Mouse (Mus musculus) forebrain, embryonic 10.5 days (tissue): ENCODE results near the gene Tmem184b. TPM values are rescaled to one million over a fixed set of nuclear protein-coding genes. Genes with fewer than 3 reads are reported as not detected.

ENCODE experiments used
- DNase-seq: peaks from one replicate; pipeline ENCODE4 v3.0.0-alpha.2; 2017; ENCODE audit warnings: low spot score; ENCODE audit errors: extremely low spot score
- H3K27ac ChIP-seq: fragments of 300-500 bp; sonication (generic); 2 replicates; pipeline ENCODE4 v1.5.1; 2016; ENCODE audit warnings: mild to moderate bottlenecking
- H3K27me3 ChIP-seq: fragments of 300-500 bp; sonication (generic); 2 replicates; pipeline ENCODE4 v1.6.1; 2016; ENCODE audit warnings: mild to moderate bottlenecking; ENCODE audit not compliant: poor library complexity, severe bottlenecking
- H3K36me3 ChIP-seq: fragments of 300-500 bp; sonication (generic); replicated peaks from 2 replicates; pipeline ENCODE4 v1.6.1; 2016; ENCODE audit warnings: mild to moderate bottlenecking, moderate library complexity
- H3K4me1 ChIP-seq: fragments of 300-500 bp; sonication (generic); 2 replicates; pipeline ENCODE4 v1.6.1; 2016
- H3K4me3 ChIP-seq: fragments of 300-500 bp; sonication (generic); 2 replicates; pipeline ENCODE4 v1.5.1; 2016; ENCODE audit warnings: mild to moderate bottlenecking, moderate library complexity
- H3K9me3 ChIP-seq: fragments of 300-500 bp; sonication (generic); 2 replicates; pipeline ENCODE4 v1.6.1; 2016; ENCODE audit warnings: mild to moderate bottlenecking, moderate library complexity
- WGBS: fragments of 180-500 bp; shearing (Covaris S2); methylation state at CpG from one replicate; pipeline ENCODE4 v1.1.7; 2016; 5-methylcytosine and 5-hydroxymethylcytosine counted together
- polyA plus RNA-seq: library from polyadenylated mRNA; unstranded; fragments of >200 nt; fragmentation: Nextera tagmentation; extraction: Ambion mirVana; gene quantifications from 2 replicates; pipeline ENCODE4 v1.2.1, GENCODE M21; 2016

Gene Tmem184b
- polyA plus RNA-seq, 1 experiment from 2014 or later = 50.0 TPM

DNA sequence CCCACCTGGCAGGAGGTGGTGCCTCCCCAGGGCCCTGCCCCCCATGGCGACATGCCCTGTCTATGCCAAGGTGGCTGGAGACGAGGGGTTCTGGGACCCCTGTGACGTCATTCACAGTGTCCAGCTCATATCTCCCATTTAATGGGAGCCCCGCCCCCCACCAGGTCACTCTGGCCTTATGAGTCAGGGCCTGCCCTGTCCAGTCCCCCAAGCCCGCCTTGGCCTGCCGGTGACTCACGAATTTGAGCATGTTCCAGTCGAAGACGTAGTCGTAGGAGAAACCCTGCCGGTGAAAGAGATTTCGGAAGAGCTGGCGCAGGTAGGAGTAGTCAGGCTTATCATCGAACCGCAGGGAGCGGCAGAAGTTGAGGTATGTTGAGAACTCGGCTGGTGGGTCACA lies 21.2 kb upstream of the Tmem184b start:
- 95% methylated on average over 17 of the region's 17 CpGs for WGBS

DNA sequence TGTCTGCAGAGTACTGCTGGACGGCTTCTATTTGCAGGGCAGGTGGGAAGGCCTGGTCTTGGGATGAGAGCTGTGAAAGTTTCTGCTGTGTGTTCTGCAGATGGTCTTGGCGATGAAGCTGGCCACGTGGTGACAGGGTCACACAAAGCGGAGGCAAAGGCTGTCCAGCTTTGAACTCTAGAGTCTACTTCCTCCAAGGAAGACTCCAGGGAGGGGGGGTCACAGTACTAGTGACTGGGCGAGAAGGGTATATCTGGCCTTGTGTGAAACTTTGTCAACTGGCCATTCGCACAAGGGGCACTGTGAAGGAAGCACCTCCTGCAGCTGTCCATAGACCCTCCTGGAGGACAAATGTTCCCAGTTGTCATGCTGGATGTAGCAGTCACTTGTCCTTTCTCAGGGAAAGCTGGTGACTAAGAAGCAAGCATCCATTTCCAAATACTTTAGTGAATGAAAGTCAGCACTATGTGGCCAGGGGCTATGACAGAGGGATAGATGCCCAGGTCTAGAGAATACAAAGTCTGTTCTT lies 19.4 kb upstream of the Tmem184b start:
- Histone ChIP-seq H3K36me3 (peaks cover 99% of the 10 kb centered on the region), H3K9me3 (no peaks in the 10 kb centered on the region), H3K27ac (no peak overlapping the region), H3K4me3 (no peak overlapping the region), H3K27me3 (no peaks in the 10 kb centered on the region), H3K4me1 (no peaks in the 10 kb centered on the region)
- WGBS = 94% methylated on average over 6 of the region's 6 CpGs
- no peak for DNase-seq

More for the DNA sequence above, 21.2 kb upstream of the Tmem184b start:
- Histone ChIP-seq H3K27ac (no peak overlapping the region), H3K36me3 (peaks cover 100% of the 10 kb centered on the region), H3K27me3 (no peaks in the 10 kb centered on the region), H3K9me3 (no peaks in the 10 kb centered on the region), H3K4me1 (no peaks in the 10 kb centered on the region), H3K4me3 (no peak overlapping the region)
- DNase-seq = no peak

DNA sequence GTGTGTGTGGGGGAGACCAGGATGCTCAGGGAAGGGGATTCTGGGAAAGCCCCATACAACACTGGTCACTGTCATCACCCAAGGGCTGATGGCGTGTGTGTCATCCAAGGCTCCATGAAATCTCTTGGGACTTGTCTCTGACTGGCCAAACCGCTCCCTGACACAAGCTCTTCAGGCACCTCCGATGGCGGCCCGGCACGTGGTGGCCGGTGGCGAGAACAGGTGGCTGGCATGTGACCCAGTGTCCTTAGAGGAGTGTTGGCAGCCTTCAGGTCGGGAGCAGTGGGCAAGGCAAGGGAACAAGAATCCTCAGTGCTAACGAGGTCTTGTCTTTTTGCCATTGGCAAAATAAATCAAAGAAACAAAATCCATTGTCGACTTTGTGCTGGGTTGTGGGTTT lies 15.3 kb upstream of the Tmem184b start:
- Histone ChIP-seq H3K4me1 (no peaks in the 10 kb centered on the region), H3K27me3 (no peaks in the 10 kb centered on the region), H3K9me3 (no peaks in the 10 kb centered on the region), H3K36me3 (peaks cover 78% of the 10 kb centered on the region), H3K27ac (no peak overlapping the region), H3K4me3 (no peak overlapping the region)
- 93% methylated on average over 11 of the region's 11 CpGs for WGBS
- DNase-seq = no peak

DNA sequence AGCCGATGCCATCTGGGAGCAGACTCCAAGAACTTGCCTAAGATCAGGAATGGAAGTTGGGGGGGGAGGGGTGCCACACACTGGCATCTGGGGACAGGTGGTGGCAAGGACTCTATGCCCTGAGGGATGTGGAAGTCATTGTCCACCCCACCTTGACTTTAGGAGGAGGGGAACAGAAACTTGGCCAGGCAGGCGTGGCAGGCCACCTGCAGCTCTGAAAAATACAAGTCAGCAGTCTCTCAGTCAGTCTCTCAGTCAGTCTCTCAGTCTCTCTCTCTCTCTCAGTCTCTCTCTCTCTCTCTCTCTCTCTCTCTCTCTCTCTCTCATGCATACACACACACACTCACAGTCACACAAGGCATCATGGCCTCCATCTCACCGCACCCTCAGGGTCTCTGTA lies 14.9 kb upstream of the Tmem184b start:
- H3K27ac ChIP-seq = no peak overlapping the region
- H3K9me3 ChIP-seq = no peaks in the 10 kb centered on the region
- DNase-seq = no peak
- peaks cover 74% of the 10 kb centered on the region for H3K36me3 ChIP-seq
- no peaks in the 10 kb centered on the region for H3K27me3 ChIP-seq
- 97% methylated on average over 3 of the region's 3 CpGs for WGBS
- no peak overlapping the region for H3K4me3 ChIP-seq
- H3K4me1 ChIP-seq = no peaks in the 10 kb centered on the region

DNA sequence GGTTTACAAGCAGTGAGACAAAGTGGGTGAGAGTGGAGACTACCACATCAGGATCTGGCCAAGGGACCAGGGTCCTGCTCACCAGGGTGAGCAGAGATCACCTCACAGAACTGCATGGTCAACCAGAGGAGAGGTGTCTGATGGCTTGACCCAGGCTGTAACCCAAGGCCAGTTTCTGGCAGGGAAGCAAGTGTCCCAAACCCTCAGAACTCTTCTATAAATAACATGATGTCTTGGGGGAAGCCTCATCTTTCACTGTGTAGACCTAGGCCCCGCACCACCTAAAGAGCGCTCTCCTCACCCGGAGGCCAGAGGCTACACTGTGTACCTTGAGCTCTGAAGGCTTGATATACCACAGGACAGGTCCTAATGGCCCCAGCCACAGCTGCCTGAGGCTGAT lies 14.0 kb upstream of the Tmem184b start:
- Histone ChIP-seq H3K27ac (no peak overlapping the region), H3K36me3 (peaks cover 65% of the 10 kb centered on the region), H3K27me3 (no peaks in the 10 kb centered on the region), H3K4me3 (no peak overlapping the region), H3K9me3 (no peaks in the 10 kb centered on the region), H3K4me1 (no peaks in the 10 kb centered on the region; the same call in 1 of the 2 replicates)
- no peak for DNase-seq
- WGBS = 93% methylated on average over 3 of the region's 3 CpGs

DNA sequence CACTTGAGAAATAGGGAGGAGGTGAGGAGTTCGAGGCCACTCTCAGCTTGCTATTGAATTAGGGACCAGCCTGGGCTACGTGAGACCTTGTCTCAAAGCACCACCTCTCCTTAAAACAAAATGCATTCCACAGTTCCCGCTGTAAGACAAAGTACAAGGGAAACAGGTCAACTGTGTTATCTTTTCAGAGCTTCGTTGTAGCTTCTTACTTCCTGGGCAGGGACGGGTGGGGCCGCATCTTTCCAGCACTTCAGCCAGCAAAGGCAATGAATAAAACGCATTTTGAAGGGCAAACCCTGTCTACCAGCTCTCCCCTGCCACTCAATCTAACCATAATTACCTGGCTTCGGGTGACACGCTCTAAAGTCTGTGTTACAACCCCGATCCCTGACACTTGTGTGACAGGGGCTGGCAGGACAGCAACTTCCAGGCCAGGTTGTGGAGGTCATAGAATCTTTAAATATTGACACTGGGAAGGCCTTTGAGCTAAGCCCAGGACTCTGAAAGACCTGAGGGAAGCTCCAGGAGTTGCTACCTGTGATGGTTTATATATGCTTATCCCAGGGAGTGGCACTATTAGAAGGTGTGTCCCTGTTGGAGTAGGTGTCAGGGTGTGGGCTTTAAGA lies 13.2 kb upstream of the Tmem184b start:
- Histone ChIP-seq H3K4me3 (no peak overlapping the region), H3K9me3 (no peaks in the 10 kb centered on the region), H3K36me3 (peaks cover 57% of the 10 kb centered on the region), H3K4me1 (peaks cover 7% of the 10 kb centered on the region; the same call in 1 of the 2 replicates), H3K27me3 (no peaks in the 10 kb centered on the region), H3K27ac (no peak overlapping the region)
- DNase-seq = no peak
- 94% methylated on average over 10 of the region's 10 CpGs for WGBS

DNA sequence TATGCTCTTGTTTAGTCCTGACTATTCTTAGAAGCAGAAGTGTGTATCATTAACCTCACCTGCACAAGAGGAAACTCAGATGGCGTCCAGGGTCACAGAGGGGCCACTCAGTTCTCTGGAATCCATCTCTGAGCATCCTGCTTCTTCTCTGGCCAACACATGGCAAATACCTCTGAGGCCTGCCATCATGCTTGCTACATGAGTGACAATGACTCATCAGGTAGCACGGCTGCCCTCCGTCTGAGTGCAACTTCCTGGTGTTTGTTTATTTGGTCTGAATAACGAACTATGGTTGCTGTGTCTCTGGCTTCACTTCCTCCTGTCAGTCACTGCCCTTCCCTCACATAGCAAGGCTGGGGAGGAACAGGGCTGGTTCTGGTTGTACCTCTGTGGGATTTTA lies 11.1 kb upstream of the Tmem184b start:
- DNase-seq = no peak
- 72% methylated on average over 4 of the region's 4 CpGs for WGBS
- Histone ChIP-seq H3K27me3 (no peaks in the 10 kb centered on the region), H3K36me3 (peaks cover 37% of the 10 kb centered on the region), H3K27ac (no peak overlapping the region), H3K4me3 (no peak overlapping the region), H3K9me3 (no peaks in the 10 kb centered on the region), H3K4me1 (peaks cover 8% of the 10 kb centered on the region; the same call in 1 of the 2 replicates)

DNA sequence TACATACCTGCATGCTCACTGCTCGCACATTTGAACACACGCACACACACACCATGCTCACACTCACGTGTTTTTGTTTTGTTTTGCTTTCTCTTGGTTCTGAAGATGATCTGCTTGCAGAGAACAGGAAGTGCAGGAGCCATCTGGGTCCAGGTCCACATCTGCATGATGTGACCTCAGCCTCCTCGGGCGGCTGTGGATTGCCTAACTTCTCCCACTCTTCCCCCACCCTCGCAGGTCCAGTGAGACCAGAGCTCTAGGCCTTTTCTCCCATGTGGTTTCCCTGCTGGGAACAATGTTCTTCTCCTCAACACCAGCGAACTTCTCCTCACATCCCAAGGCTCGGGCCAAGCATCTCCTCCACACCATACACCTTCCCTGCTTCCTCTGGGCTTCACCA lies 10.4 kb upstream of the Tmem184b start:
- H3K4me1 ChIP-seq = peaks cover 8% of the 10 kb centered on the region; the same call in 1 of the 2 replicates

DNA sequence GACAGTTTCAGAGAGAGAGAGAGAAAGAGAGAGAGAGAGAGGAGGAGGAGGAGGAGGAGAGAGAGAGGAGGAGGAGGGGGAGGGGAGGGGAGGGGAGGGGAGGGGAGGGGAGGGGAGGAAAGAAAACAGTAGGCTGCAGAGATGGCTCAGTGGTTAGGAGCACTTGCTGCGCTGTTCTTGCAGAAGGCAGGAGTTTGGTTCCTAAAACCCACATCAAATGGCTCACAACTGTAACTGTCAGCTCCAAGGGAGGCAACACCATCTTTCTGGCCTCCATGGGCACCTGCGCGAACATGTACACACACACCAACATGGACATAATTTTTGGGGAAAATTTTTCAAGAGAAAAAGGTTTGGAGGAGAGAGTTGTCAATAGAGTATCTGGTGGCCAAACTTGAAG lies 9.8 kb upstream of the Tmem184b start:
- Histone ChIP-seq H3K4me1 (peaks cover 8% of the 10 kb centered on the region; the same call in 1 of the 2 replicates), H3K27ac (no peak overlapping the region), H3K36me3 (peaks cover 24% of the 10 kb centered on the region), H3K27me3 (no peaks in the 10 kb centered on the region), H3K4me3 (no peak overlapping the region), H3K9me3 (no peaks in the 10 kb centered on the region)
- WGBS = 96% methylated on average over 3 of the region's 3 CpGs
- no peak for DNase-seq

More for the DNA sequence above, 10.4 kb upstream of the Tmem184b start:
- no peak overlapping the region for H3K4me3 ChIP-seq
- H3K36me3 ChIP-seq = peaks cover 30% of the 10 kb centered on the region
- no peaks in the 10 kb centered on the region for H3K27me3 ChIP-seq
- no peak overlapping the region for H3K27ac ChIP-seq
- 88% methylated on average over 8 of the region's 8 CpGs for WGBS
- no peaks in the 10 kb centered on the region for H3K9me3 ChIP-seq
- DNase-seq = no peak

DNA sequence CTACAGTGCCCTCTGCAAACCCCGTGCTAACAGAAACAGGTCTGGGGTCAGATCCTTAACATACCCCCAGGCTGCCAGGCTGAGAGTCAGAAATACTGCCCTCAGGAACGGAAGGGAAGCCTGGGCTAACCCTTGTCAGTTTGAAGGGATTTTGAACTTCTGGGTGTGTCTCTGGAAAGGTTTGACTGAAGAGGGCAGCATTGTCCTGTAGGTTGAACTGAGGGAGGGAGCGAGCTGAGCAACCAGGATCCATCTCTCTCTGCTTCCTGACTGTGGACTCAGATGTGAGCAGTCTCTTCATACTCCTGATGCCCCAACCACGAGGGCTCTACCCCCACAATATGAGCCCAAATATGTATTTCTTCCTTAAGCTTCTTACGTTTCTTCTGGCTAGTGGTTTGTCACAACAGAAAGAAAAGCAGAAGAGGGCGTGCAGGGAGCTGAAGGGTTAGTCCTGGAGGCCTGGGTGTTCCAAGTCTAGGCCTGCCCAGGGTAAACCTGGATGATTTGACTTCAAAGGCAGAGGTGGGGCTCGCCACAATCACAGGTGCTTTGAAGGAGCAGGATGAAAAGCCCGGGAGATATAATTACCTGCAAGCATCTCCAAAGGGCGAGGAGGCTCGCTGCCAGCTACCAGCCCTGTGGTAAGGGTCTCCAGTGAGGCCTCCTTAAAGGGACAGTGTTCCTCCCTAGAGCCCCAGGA lies 8.1 kb upstream of the Tmem184b start:
- H3K4me1 ChIP-seq = peaks cover 8% of the 10 kb centered on the region; the same call in 1 of the 2 replicates
- no peak for DNase-seq
- no peaks in the 10 kb centered on the region for H3K9me3 ChIP-seq
- H3K4me3 ChIP-seq = no peak overlapping the region
- H3K36me3 ChIP-seq = peaks cover 8% of the 10 kb centered on the region
- H3K27me3 ChIP-seq = no peaks in the 10 kb centered on the region
- 57% methylated on average over 10 of the region's 10 CpGs for WGBS
- no peak overlapping the region for H3K27ac ChIP-seq

DNA sequence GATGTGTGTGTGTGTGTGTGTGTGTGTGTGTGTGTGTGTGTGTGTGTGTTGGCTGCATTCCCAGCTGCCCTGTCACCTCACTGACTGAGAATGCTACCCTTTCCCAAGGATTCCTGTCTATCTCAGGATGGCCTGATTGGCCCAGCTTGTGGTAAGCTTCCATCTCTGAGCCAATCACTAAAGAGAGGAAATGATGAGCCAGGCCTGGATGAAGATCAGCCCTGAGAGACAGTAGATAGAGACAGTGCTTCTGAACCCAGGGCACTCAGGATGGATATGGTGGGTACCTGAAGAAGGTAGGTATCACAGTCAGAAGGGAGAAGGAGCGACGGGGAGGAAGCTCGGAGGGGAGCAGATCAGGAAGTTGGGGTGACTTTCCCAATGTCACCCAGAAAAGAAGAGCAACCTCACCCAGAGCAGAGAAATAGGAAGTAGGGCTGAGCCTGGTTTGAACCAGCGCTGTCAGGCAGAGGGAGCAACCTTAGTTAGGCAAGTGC lies 5.8 kb upstream of the Tmem184b start:
- WGBS = 90% methylated on average over 4 of the region's 4 CpGs
- peaks cover 12% of the 10 kb centered on the region for H3K27me3 ChIP-seq
- H3K4me3 ChIP-seq = no peak overlapping the region
- H3K27ac ChIP-seq = no peak overlapping the region
- H3K36me3 ChIP-seq = peaks cover 2% of the 10 kb centered on the region; the same call in 1 of the 2 replicates
- H3K9me3 ChIP-seq = no peaks in the 10 kb centered on the region
- peaks cover 11% of the 10 kb centered on the region for H3K4me1 ChIP-seq
- no peak for DNase-seq

DNA sequence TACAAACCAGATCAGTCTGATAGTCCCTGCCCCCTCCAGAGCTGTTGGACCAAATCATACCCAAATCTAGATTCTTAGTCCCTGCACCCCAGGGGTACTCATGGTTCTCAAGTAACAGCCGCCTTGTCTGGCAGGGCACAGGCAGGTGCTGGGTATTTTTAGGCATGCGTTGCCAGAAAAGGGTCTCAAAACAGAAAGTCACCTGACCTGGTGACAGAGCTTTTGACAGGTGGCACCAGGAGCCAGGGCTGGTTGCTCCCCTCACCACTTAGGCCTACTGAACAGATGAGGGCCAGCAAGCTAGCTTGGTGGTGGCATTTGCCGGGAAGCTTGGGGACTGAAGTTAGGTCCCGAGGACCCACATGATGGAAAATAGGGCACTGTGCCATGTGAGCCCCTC lies 3.2 kb upstream of the Tmem184b start:
- Histone ChIP-seq H3K9me3 (no peaks in the 10 kb centered on the region), H3K36me3 (no peaks in the 10 kb centered on the region), H3K4me3 (no peak overlapping the region), H3K27me3 (peaks cover 17% of the 10 kb centered on the region), H3K27ac (no peak overlapping the region), H3K4me1 (peaks cover 27% of the 10 kb centered on the region)
- no peak for DNase-seq
- 85% methylated on average over 4 of the region's 4 CpGs for WGBS

DNA sequence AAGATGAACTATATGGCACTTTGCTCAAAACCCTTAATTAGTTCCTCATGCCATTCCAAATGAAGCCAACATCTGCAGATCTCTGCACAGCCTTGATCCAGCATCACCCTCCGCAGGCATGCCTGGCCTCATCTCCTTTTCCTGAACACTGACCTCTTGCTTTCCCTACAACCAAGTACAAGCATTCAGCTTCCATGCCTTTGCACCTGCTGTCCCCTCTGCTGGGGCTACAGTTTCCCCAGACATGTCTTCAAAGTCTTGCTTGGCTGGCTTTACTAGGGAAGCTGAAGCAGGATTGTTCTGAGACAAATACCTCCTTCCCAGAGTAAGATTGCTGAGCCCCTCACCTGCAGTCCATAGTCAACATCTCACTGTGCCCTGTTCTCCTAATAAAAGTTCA lies 908 bp upstream of the Tmem184b start:
- H3K4me3 ChIP-seq = 0 out of 2 replicates have a peak overlapping the region, but pooled peaks have one; percentile 98
- WGBS = 67% methylated on average over 1 of the region's 1 CpGs
- H3K36me3 ChIP-seq = no peaks in the 10 kb centered on the region
- H3K27me3 ChIP-seq = peaks cover 17% of the 10 kb centered on the region
- H3K4me1 ChIP-seq = peaks cover 50% of the 10 kb centered on the region
- H3K9me3 ChIP-seq = no peaks in the 10 kb centered on the region
- H3K27ac ChIP-seq = no peak overlapping the region
- DNase-seq = no peak
